Mouse (Mus musculus) liver, adult 2 months (tissue): ENCODE data around the gene Chd9.

ENCODE experiments used
- CTCF ChIP-seq: fragments of 200-500 bp; IDR thresholded peaks from 2 replicates; pipeline ENCODE4 v1.5.1; 2011; ENCODE audit warnings: low read depth, low read length, control low read depth
- POLR2A ChIP-seq: fragments of 200-500 bp; IDR thresholded peaks from 2 replicates; pipeline ENCODE4 v1.6.1; 2011; ENCODE audit warnings: low read length, control low read depth; ENCODE audit not compliant: insufficient read depth; ENCODE audit errors: extremely low read depth

DNA sequence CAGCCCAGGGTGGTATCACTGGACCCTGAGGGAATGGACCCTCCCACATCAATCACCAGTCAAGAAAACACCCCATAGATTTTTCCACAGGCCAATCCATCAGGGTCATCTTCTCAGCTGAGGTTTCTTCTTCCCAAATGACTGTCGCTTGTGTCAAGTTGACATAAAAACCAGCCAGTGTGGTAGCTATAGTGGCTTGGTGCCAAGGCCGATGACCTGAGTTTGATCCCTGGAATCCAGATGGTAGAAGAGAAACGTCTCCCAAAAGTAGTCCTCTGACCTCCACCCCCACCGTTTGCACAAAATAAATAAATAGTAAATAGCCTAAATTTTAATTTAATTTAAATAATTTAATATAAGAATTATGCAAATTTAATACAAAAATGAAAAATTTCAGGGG is 51.9 kb downstream of the Chd9 start:
- TF ChIP-seq CTCF (no peak), POLR2A (no peak)
